Mouse (Mus musculus): ENCODE data around the gene Prkca. TPM values are rescaled to one million over a fixed set of nuclear protein-coding genes. Genes with fewer than 3 reads are reported as not detected.

Prkca gene
- polyA plus RNA-seq, 1 experiment from 2014 or later, result 19.8 TPM

DNA sequence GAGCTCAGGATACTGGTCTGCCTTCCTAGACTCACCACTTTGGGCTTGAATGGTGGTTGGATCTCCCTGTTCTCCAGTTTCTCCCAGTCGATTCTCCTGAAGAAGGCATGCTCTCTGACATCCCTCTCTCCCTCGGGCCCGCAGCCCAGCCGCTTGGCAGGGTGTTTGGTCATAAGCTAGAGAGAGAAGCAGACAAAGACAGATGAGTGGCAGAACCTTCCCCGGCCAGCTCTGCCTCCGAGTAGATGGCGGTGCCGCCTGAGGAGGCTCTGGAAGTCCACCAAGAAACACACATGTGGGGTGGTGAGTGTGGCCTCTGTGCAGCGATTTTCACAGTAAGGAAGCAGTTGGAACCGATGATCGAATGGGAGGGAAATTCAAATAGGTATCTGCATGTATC lies 392.3 kb downstream of the Prkca start:
- Histone ChIP-seq H3K27ac (ENCODE audit: low read depth) (no peak overlapping the region), H3K4me2 (ENCODE audit: low read length) (no peak overlapping the region), H3K4me1 (replicated peaks; ENCODE audit: control insufficient read depth, insufficient read depth, low read length) (no peaks in the 10 kb centered on the region), H3K27me3 (replicated peaks; ENCODE audit: control insufficient read depth, insufficient read depth, low read length) (no peaks in the 10 kb centered on the region), H3K36me3 (ENCODE audit: control insufficient read depth, insufficient read depth, low read length) (peaks cover 4% of the 10 kb centered on the region; the same call in 1 of the 2 replicates), H3K9ac (ENCODE audit: low read length) (no peak overlapping the region), H3K4me3 (ENCODE audit: low read depth, low read length) (no peak overlapping the region), H3K9me3 (ENCODE audit: control insufficient read depth, low read length) (no peaks in the 10 kb centered on the region)
- ATAC-seq (replicated peaks; ENCODE audit: low FRiP score, low TSS enrichment, low read depth), result no peak
- WGBS, result 91% methylated on average over 11 of the region's 11 CpGs
- no peak for DNase-seq (ENCODE audit: low spot score)

- no peaks in the 10 kb centered on the region for H3K27me3 ChIP-seq (replicated peaks; ENCODE audit: control insufficient read depth, insufficient read depth, low read length)
- no peak for ATAC-seq (replicated peaks; ENCODE audit: low FRiP score, low TSS enrichment, low read depth)
- H3K27ac ChIP-seq (ENCODE audit: low read depth), result no peak overlapping the region
- WGBS, result 88% methylated on average over 4 of the region's 4 CpGs
- peaks cover 4% of the 10 kb centered on the region; the same call in 1 of the 2 replicates for H3K36me3 ChIP-seq (ENCODE audit: control insufficient read depth, insufficient read depth, low read length)
- no peak overlapping the region for H3K4me3 ChIP-seq (ENCODE audit: low read depth, low read length)
- no peak for DNase-seq (ENCODE audit: low spot score)
- H3K4me1 ChIP-seq (replicated peaks; ENCODE audit: control insufficient read depth, insufficient read depth, low read length), result no peaks in the 10 kb centered on the region
- no peak overlapping the region for H3K9ac ChIP-seq (ENCODE audit: low read length)
- H3K4me2 ChIP-seq (ENCODE audit: low read length), result no peak overlapping the region
- no peaks in the 10 kb centered on the region for H3K9me3 ChIP-seq (ENCODE audit: control insufficient read depth, low read length)
Observed at GRCm38 (mm10) chr11:107950658-107951057, 393.1 kb downstream of the Prkca start.

GRCm38 (mm10) chr11:107950211-107950610 lies 393.5 kb downstream of the Prkca start:
- no peak overlapping the region for H3K9ac ChIP-seq (ENCODE audit: low read length)
- H3K9me3 ChIP-seq (ENCODE audit: control insufficient read depth, low read length), result no peaks in the 10 kb centered on the region
- H3K4me3 ChIP-seq (ENCODE audit: low read depth, low read length), result no peak overlapping the region
- no peak for ATAC-seq (replicated peaks; ENCODE audit: low FRiP score, low TSS enrichment, low read depth)
- H3K27me3 ChIP-seq (replicated peaks; ENCODE audit: control insufficient read depth, insufficient read depth, low read length), result no peaks in the 10 kb centered on the region
- 78% methylated on average over 9 of the region's 9 CpGs for WGBS
- H3K27ac ChIP-seq (ENCODE audit: low read depth), result no peak overlapping the region
- no peak for DNase-seq (ENCODE audit: low spot score)
- H3K36me3 ChIP-seq (ENCODE audit: control insufficient read depth, insufficient read depth, low read length), result peaks cover 4% of the 10 kb centered on the region; the same call in 1 of the 2 replicates
- no peak overlapping the region for H3K4me2 ChIP-seq (ENCODE audit: low read length)
- H3K4me1 ChIP-seq (replicated peaks; ENCODE audit: control insufficient read depth, insufficient read depth, low read length), result no peaks in the 10 kb centered on the region

DNA sequence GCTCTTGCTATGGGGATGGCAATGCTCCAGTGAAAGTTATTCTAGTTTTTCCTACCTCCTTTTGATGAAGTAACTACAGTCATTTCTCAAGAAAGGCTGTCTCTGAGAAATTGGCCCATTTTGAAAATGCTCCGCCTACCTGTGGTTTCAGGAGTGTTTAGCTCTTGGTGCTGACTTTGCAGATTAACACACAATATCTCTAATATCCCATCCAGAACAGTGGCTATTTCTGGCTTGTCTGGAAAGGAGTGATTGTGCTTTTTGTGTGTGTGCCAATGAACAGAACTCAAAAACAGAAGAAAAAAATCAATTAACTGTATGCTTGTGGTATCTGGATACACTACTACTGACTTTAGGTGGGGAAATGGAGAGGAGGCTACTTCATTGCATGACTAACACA lies 395.8 kb downstream of the Prkca start:
- no peak overlapping the region for H3K9ac ChIP-seq (ENCODE audit: low read length)
- peaks cover 4% of the 10 kb centered on the region; the same call in 1 of the 2 replicates for H3K36me3 ChIP-seq (ENCODE audit: control insufficient read depth, insufficient read depth, low read length)
- H3K4me2 ChIP-seq (ENCODE audit: low read length), result no peak overlapping the region
- no peak overlapping the region for H3K4me3 ChIP-seq (ENCODE audit: low read depth, low read length)
- H3K9me3 ChIP-seq (ENCODE audit: control insufficient read depth, low read length), result no peaks in the 10 kb centered on the region
- no peak for ATAC-seq (replicated peaks; ENCODE audit: low FRiP score, low TSS enrichment, low read depth)
- 90% methylated on average over 1 of the region's 1 CpGs for WGBS
- no peak overlapping the region for H3K27ac ChIP-seq (ENCODE audit: low read depth)
- H3K4me1 ChIP-seq (replicated peaks; ENCODE audit: control insufficient read depth, insufficient read depth, low read length), result no peaks in the 10 kb centered on the region
- no peak for DNase-seq (ENCODE audit: low spot score)
- no peaks in the 10 kb centered on the region for H3K27me3 ChIP-seq (replicated peaks; ENCODE audit: control insufficient read depth, insufficient read depth, low read length)

GRCm38 (mm10) chr11:107946823-107947222 lies 396.9 kb downstream of the Prkca start:
- no peak overlapping the region for H3K4me3 ChIP-seq (ENCODE audit: low read depth, low read length)
- no peak overlapping the region for H3K4me2 ChIP-seq (ENCODE audit: low read length)
- H3K9ac ChIP-seq (ENCODE audit: low read length), result no peak overlapping the region
- H3K27me3 ChIP-seq (replicated peaks; ENCODE audit: control insufficient read depth, insufficient read depth, low read length), result no peaks in the 10 kb centered on the region
- DNase-seq (ENCODE audit: low spot score), result no peak
- H3K4me1 ChIP-seq (replicated peaks; ENCODE audit: control insufficient read depth, insufficient read depth, low read length), result no peaks in the 10 kb centered on the region
- no peaks in the 10 kb centered on the region for H3K9me3 ChIP-seq (ENCODE audit: control insufficient read depth, low read length)
- H3K36me3 ChIP-seq (ENCODE audit: control insufficient read depth, insufficient read depth, low read length), result peaks cover 4% of the 10 kb centered on the region; the same call in 1 of the 2 replicates
- H3K27ac ChIP-seq (ENCODE audit: low read depth), result no peak overlapping the region
- 64% methylated on average over 5 of the region's 5 CpGs for WGBS
- no peak for ATAC-seq (replicated peaks; ENCODE audit: low FRiP score, low TSS enrichment, low read depth)

GRCm38 (mm10) chr11:107936929-107937328 lies 406.8 kb downstream of the Prkca start:
- Histone ChIP-seq H3K36me3 (ENCODE audit: control insufficient read depth, insufficient read depth, low read length) (peaks cover 3% of the 10 kb centered on the region; the same call in 1 of the 2 replicates), H3K9me3 (ENCODE audit: control insufficient read depth, low read length) (peaks cover 16% of the 10 kb centered on the region), H3K27ac (ENCODE audit: low read depth) (no peak overlapping the region), H3K4me2 (ENCODE audit: low read length) (no peak overlapping the region), H3K4me1 (replicated peaks; ENCODE audit: control insufficient read depth, insufficient read depth, low read length) (no peaks in the 10 kb centered on the region), H3K27me3 (replicated peaks; ENCODE audit: control insufficient read depth, insufficient read depth, low read length) (no peaks in the 10 kb centered on the region), H3K9ac (ENCODE audit: low read length) (no peak overlapping the region), H3K4me3 (ENCODE audit: low read depth, low read length) (no peak overlapping the region)
- WGBS, result 90% methylated on average over 2 of the region's 2 CpGs
- ATAC-seq (replicated peaks; ENCODE audit: low FRiP score, low TSS enrichment, low read depth), result no peak
- DNase-seq (ENCODE audit: low spot score), result no peak

- ATAC-seq (replicated peaks; ENCODE audit: low FRiP score, low TSS enrichment, low read depth), result no peak
Observed at GRCm38 (mm10) chr11:107931721-107932120, 412.0 kb downstream of the Prkca start.

GRCm38 (mm10) chr11:107931288-107931687 lies 412.4 kb downstream of the Prkca start:
- 85% methylated on average over 11 of the region's 11 CpGs for WGBS

More at GRCm38 (mm10) chr11:107931721-107932120, 412.0 kb downstream of the Prkca start:
- Histone ChIP-seq H3K36me3 (ENCODE audit: control insufficient read depth, insufficient read depth, low read length) (no peaks in the 10 kb centered on the region), H3K4me1 (replicated peaks; ENCODE audit: control insufficient read depth, insufficient read depth, low read length) (no peaks in the 10 kb centered on the region), H3K27ac (ENCODE audit: low read depth) (no peak overlapping the region), H3K4me3 (ENCODE audit: low read depth, low read length) (no peak overlapping the region), H3K27me3 (replicated peaks; ENCODE audit: control insufficient read depth, insufficient read depth, low read length) (no peaks in the 10 kb centered on the region), H3K4me2 (ENCODE audit: low read length) (no peak overlapping the region), H3K9me3 (ENCODE audit: control insufficient read depth, low read length) (no peaks in the 10 kb centered on the region), H3K9ac (ENCODE audit: low read length) (no peak overlapping the region)
- WGBS, result 51% methylated on average over 7 of the region's 7 CpGs
- DNase-seq (ENCODE audit: low spot score), result no peak

GRCm38 (mm10) chr11:107929712-107930111 lies 414.0 kb downstream of the Prkca start:
- no peaks in the 10 kb centered on the region for H3K27me3 ChIP-seq (replicated peaks; ENCODE audit: control insufficient read depth, insufficient read depth, low read length)
- H3K4me2 ChIP-seq (ENCODE audit: low read length), result no peak overlapping the region
- ATAC-seq (replicated peaks; ENCODE audit: low FRiP score, low TSS enrichment, low read depth) (no peak), DNase-seq (ENCODE audit: low spot score) (no peak)
- H3K9ac ChIP-seq (ENCODE audit: low read length), result no peak overlapping the region
- WGBS, result 47% methylated on average over 3 of the region's 3 CpGs
- no peak overlapping the region for H3K4me3 ChIP-seq (ENCODE audit: low read depth, low read length)
- H3K4me1 ChIP-seq (replicated peaks; ENCODE audit: control insufficient read depth, insufficient read depth, low read length), result no peaks in the 10 kb centered on the region
- no peaks in the 10 kb centered on the region for H3K36me3 ChIP-seq (ENCODE audit: control insufficient read depth, insufficient read depth, low read length)
- no peaks in the 10 kb centered on the region for H3K9me3 ChIP-seq (ENCODE audit: control insufficient read depth, low read length)
- H3K27ac ChIP-seq (ENCODE audit: low read depth), result no peak overlapping the region

More at GRCm38 (mm10) chr11:107931288-107931687, 412.4 kb downstream of the Prkca start:
- no peaks in the 10 kb centered on the region for H3K9me3 ChIP-seq (ENCODE audit: control insufficient read depth, low read length)
- H3K4me3 ChIP-seq (ENCODE audit: low read depth, low read length), result no peak overlapping the region
- no peak overlapping the region for H3K9ac ChIP-seq (ENCODE audit: low read length)
- no peak overlapping the region for H3K4me2 ChIP-seq (ENCODE audit: low read length)
- ATAC-seq (replicated peaks; ENCODE audit: low FRiP score, low TSS enrichment, low read depth) (no peak), DNase-seq (ENCODE audit: low spot score) (no peak)
- no peaks in the 10 kb centered on the region for H3K4me1 ChIP-seq (replicated peaks; ENCODE audit: control insufficient read depth, insufficient read depth, low read length)
- no peaks in the 10 kb centered on the region for H3K36me3 ChIP-seq (ENCODE audit: control insufficient read depth, insufficient read depth, low read length)
- H3K27ac ChIP-seq (ENCODE audit: low read depth), result no peak overlapping the region
- no peaks in the 10 kb centered on the region for H3K27me3 ChIP-seq (replicated peaks; ENCODE audit: control insufficient read depth, insufficient read depth, low read length)
